Mouse (Mus musculus) splenic B cell, adult 2 months (primary cell): ENCODE results near the gene Kalrn.
A peak's percentile ranks its signal among the peaks of the same experiment; 100 is the strongest.

ENCODE experiments used
- DNase-seq: peaks from one replicate; pipeline ENCODE4 v3.0.0-alpha.2; 2011; ENCODE audit warnings: low read depth, low spot score
- H3K27me3 ChIP-seq: 2 replicates; pipeline ENCODE4 v1.6.1; 2012; ENCODE audit warnings: mild to moderate bottlenecking, low read length, moderate library complexity, mixed read lengths; ENCODE audit not compliant: control insufficient read depth, poor library complexity, insufficient read depth, severe bottlenecking
- H3K36me3 ChIP-seq: 2 replicates; pipeline ENCODE4 v1.6.1; 2012; ENCODE audit warnings: mild to moderate bottlenecking, low read length, moderate library complexity, mixed read lengths; ENCODE audit not compliant: control insufficient read depth, poor library complexity, insufficient read depth, severe bottlenecking

The Kalrn gene

GRCm38 (mm10) chr16:34294568-34294967 lies 278.8 kb downstream of the Kalrn start:
- peak; percentile 4 for DNase-seq

DNA sequence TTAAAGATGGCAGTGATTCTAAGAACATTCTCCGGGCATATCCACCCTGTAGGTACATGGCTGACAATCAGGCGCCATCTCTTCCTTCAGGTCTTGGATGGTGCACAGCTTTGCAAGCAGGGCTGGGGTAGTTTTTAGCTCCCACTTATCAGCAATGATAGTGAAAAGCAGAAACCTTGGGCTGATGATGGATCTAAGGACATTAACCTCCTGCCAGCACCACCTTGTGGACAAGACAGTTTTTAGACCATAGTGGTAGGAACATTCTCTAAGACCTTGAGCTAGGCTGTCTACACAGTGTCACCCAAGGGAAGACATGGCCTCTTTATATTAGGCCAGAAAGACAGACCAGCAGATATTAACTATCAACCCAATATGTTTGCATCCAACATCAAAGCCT lies 279.7 kb downstream of the Kalrn start:
- no peak for DNase-seq

More at GRCm38 (mm10) chr16:34294568-34294967, 278.8 kb downstream of the Kalrn start:
- Histone ChIP-seq H3K27me3 (no peaks in the 10 kb centered on the region), H3K36me3 (no peaks in the 10 kb centered on the region)

GRCm38 (mm10) chr16:34289583-34289982 lies 283.7 kb downstream of the Kalrn start:
- Histone ChIP-seq H3K27me3 (no peaks in the 10 kb centered on the region), H3K36me3 (no peaks in the 10 kb centered on the region)
- peak; percentile 14 for DNase-seq

More for the DNA sequence above, 279.7 kb downstream of the Kalrn start:
- no peaks in the 10 kb centered on the region for H3K27me3 ChIP-seq
- no peaks in the 10 kb centered on the region for H3K36me3 ChIP-seq

GRCm38 (mm10) chr16:34282026-34282425 lies 291.3 kb downstream of the Kalrn start:
- DNase-seq, result no peak
- no peaks in the 10 kb centered on the region for H3K27me3 ChIP-seq
- no peaks in the 10 kb centered on the region for H3K36me3 ChIP-seq

DNA sequence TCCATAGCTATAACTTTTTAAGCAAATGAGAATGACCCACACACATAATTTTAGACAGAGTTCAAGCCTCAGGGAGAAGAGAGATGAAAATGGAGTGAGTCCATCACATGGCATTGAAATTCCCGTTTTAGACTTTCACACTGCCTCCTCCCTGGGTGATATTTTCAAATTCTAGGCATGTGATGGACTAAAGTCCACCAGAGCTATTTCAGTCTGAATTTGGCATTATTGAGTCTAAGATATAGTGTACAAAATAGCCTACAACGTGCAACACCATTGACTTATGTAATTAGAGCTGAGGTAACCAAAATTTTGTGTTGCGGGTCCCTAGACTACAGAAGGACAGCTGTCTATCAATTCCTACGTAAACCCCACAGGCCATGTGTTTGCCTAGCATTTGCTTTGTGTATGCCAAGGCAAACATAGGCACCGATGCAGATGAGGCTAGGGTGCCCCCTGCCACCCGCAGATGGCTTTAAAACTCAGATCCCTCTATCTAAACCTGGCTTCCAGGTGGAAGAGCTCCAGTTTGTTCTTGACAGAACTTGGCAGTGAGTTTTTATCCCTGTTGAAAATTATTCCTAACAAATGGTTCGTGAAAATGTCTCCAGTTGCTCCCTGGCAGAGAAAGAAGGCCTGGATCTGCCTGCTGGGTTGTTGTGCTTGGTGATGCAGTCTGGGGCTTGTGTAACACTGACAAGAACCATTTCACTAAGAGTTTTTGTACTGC lies 293.5 kb downstream of the Kalrn start:
- no peaks in the 10 kb centered on the region for H3K36me3 ChIP-seq
- no peaks in the 10 kb centered on the region for H3K27me3 ChIP-seq
- DNase-seq, result no peak

GRCm38 (mm10) chr16:34278249-34278790 lies 295.0 kb downstream of the Kalrn start:
- Histone ChIP-seq H3K36me3 (no peaks in the 10 kb centered on the region), H3K27me3 (no peaks in the 10 kb centered on the region)
- no peak for DNase-seq

DNA sequence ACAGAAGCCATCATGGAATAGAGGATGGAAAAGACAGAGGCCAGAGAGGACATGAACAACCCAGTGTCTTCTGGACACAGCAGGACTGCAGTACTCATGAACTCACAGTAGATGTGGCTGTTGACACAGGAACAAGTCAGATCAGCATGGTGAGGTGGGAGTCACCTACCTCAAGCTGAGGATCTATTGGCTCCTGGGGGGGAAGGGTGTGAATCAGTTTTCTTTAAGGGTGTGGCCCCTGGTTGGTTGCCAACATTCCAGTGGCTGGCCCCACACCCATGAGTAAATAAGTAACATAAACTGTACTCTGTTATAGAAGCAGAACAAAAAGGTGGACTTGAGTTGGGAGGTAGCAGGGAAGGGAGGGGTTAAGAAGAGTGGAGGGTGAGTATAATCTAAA lies 298.7 kb downstream of the Kalrn start:
- no peaks in the 10 kb centered on the region for H3K27me3 ChIP-seq
- H3K36me3 ChIP-seq, result no peaks in the 10 kb centered on the region
- no peak for DNase-seq

- H3K36me3 ChIP-seq, result no peaks in the 10 kb centered on the region
- no peak for DNase-seq
- no peaks in the 10 kb centered on the region for H3K27me3 ChIP-seq
These were observed 301.9 kb downstream of the Kalrn start for GRCm38 (mm10) chr16:34271476-34271875.

GRCm38 (mm10) chr16:34270681-34271080 lies 302.7 kb downstream of the Kalrn start:
- no peak for DNase-seq
- Histone ChIP-seq H3K27me3 (no peaks in the 10 kb centered on the region), H3K36me3 (no peaks in the 10 kb centered on the region)

GRCm38 (mm10) chr16:34269642-34270041 lies 303.7 kb downstream of the Kalrn start:
- no peaks in the 10 kb centered on the region for H3K36me3 ChIP-seq
- DNase-seq, result no peak
- no peaks in the 10 kb centered on the region for H3K27me3 ChIP-seq

- no peak for DNase-seq
- no peaks in the 10 kb centered on the region for H3K27me3 ChIP-seq
- H3K36me3 ChIP-seq, result no peaks in the 10 kb centered on the region
These were observed 305.6 kb downstream of the Kalrn start for GRCm38 (mm10) chr16:34267751-34268150.

DNA sequence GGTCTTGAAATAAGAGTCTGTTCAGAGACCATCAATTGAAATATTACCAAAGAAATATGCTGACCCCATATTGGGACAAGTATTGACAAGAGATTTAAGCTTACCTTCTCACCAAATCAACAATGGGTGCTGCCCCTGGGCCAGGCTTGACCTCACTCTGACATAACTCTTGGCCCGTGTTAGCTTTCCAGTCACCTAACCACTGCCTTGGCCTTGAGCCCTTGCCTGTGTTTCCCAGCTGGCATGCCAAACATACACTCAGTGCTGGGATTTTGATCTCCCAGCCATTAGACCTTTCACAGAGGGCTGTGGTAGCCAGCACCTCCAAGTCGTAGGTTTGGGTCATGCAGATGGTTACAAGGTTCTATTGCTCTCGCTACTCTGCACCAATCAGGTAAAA lies 308.7 kb downstream of the Kalrn start:
- no peaks in the 10 kb centered on the region for H3K36me3 ChIP-seq
- H3K27me3 ChIP-seq, result no peaks in the 10 kb centered on the region
- no peak for DNase-seq

DNA sequence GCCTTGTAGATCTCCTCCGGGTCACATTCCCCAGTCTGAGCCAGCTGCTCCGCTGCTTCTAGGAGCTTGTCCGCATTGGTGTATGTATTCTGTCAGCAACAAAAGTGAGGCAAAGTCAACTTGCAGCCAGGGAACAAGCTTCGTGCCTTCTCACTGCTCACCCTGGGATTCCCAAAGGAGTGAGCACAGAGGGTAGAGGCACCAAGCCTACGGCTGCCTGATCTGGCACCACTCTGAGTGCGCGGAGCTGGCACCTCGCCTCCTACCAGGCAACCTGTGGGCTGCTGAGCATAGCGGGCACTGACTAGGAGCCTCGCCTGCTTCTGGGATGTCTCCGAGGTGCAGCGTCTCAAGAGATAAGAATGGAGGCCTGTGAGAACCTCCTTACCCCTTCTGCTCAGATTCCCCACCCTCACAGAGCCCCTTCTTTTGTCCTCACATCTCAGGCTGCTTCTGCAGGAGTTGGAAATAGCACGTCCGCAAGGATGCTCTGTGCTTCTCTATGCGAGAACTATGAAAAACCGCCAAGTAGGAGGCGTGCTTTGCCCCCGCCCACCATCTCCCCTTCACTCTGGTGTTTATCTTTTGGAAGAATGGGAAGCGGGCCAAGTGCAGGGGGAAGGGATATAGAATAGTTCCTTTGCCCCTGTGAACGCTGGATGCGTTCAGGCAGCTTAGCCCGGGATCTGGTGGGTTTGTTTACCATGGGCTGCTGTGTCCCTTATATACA lies 310.4 kb downstream of the Kalrn start:
- no peaks in the 10 kb centered on the region for H3K27me3 ChIP-seq

GRCm38 (mm10) chr16:34260971-34261924 lies 312.1 kb downstream of the Kalrn start:
- no peaks in the 10 kb centered on the region for H3K27me3 ChIP-seq
- no peak for DNase-seq
- H3K36me3 ChIP-seq, result no peaks in the 10 kb centered on the region

More for the DNA sequence above, 310.4 kb downstream of the Kalrn start:
- DNase-seq, result no peak
- no peaks in the 10 kb centered on the region for H3K36me3 ChIP-seq
